Mouse (Mus musculus) embryo, embryonic 11.5 days (tissue): Measurements from ENCODE around the gene Zfp629.

Experiments used
- DNase-seq: peaks from one replicate; pipeline ENCODE4 v3.0.0-alpha.2; 2012; ENCODE audit warnings: low read depth, low spot score

Gene Zfp629

DNA sequence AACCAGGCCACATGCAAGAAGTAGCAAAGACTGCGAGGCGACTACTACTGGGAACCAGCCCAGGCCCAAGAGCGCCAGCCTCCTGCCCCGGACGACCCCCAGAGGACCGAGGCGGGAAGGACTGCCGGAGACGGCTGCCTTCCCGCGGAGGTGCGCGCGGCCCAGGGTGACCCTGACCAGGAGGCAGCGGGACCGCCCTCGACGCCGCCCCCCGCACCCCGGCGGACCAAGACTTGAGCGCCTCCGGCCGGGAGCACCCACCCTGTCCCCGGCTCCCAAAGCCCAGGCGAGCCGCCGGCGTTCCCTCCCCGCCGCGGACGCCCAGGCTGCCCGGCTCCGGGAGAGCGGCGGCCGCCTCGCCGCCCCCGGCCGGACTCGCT lies 1.1 kb downstream of the Zfp629 start:
- peak; percentile 30 for DNase-seq

DNA sequence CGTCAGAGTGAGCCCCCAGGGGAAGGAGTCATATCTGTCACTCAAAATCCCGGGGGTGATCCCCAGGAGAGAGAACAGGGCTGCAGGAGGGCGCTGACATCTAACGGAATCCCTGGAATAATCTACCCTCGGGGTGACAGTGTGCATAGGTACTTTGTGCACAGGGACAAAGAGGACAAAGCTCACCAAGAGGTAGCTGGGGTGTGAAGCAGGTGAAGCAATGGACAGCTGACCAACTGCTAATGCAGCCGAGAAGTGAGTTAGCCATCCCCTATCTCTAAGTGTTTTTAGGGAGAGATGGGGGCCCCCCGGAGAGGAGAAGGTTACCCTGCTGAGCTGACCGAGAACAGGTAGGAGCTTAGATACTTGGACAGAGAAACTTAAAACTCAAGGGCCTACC lies 1.5 kb downstream of the Zfp629 start:
- DNase-seq: no peak

DNA sequence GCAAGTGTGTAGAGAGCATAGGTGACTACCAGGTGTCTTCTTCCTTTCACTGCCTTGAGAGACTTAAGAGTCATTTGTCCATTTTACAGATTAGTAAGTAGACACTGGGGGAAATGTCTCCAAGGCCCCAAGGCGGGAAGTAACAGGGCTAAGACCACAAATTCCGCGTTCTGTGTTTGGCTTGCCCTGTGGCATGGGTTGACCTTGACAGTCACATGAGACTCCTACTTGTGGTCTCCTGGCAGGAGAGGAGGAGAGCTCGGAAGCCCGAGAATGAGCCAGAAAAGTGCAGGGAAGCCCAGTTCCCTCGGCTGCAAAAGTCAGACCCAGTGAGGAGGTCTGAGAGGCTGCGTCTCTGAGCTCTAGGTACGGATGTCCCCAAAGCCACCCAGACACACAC lies 2.1 kb downstream of the Zfp629 start:
- no peak for DNase-seq

DNA sequence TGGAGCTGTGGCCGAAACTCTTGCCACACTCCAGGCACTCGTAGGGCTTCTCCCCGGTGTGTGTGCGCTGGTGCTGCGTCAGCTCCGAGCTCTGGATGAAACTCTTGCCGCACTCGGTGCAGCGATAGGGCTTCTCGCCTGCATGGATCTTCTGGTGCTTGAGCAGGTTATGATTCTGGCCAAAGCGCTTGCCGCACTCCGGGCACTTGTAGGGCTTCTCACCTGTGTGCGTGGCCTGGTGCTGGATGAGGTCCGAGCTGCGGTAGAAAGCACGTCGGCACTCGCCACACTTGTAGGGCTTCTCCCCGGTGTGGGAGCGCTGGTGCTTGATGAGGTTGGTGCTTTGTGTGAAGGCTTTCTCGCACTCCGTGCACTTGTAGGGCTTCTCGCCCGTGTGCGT lies 4.0 kb downstream of the Zfp629 start:
- no peak for DNase-seq

GRCm38 (mm10) chr7:127611011-127611410 lies 4.6 kb downstream of the Zfp629 start:
- DNase-seq: no peak

DNA sequence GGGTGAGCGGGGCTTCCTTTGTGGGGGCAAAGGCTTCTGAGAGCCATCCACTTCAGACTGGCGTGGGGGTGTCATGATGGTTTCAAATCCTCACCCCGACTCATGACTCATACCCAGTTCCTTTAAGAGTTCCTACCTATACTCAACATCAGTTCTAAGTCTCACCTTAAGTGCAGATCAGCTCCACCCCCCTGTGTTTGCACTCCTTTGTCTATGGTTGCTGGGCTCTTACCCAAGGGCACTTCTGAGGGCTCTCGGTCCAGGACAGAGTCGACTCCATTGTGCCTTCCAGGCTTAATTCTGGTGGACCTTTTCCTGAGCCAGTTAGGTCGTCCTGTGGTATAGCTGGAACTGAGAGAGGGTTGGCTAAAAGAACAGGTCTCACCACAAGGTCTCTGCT lies 8.4 kb downstream of the Zfp629 start:
- DNase-seq: no peak

- DNase-seq: no peak
Observed at GRCm38 (mm10) chr7:127604256-127604655, 11.3 kb downstream of the Zfp629 start.

DNA sequence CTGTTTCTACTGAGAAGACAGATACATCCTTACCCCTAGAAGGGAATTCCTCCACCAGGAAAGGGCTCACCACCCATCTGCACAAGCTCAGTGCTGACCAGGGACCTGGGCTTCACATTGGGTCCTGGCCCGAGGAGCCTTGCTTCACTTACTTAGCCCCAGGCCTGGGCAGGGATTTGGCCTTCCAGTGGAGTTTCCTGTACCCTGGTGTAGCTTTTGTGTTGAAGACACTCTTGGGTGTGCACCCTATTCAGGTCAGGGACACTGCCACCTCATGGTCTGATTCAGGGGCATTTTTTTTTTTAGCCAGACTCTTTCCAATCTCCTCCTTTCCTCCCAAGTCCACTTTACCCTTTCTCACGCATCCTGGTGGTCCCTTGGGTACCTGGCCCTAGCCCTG lies 12.7 kb downstream of the Zfp629 start:
- no peak for DNase-seq

- DNase-seq: no peak
Observed at GRCm38 (mm10) chr7:127601735-127602134, 13.9 kb downstream of the Zfp629 start.

DNA sequence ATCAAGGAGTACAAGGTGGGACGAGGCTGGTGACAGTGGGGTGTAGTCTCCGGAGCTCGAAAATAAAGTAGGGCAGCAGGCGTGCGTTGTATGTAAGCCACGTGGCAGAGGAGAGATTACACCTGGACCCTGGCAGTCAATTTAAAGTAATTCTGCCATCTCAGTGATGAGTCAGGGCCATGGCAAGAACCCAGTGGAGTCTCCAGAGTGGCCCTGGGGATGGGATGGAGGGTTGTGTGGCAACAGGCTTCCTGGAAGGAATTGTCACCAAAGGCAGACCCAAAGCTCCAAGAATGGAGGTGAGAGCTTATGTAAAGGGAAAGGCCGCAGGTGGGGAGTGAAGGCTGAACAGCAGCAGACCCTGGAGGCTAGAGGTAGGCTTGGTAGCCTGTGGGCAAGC lies 15.0 kb downstream of the Zfp629 start:
- no peak for DNase-seq

GRCm38 (mm10) chr7:127596747-127597146 lies 18.9 kb downstream of the Zfp629 start:
- DNase-seq: no peak

GRCm38 (mm10) chr7:127592575-127592974 lies 23.0 kb downstream of the Zfp629 start:
- DNase-seq: no peak

DNA sequence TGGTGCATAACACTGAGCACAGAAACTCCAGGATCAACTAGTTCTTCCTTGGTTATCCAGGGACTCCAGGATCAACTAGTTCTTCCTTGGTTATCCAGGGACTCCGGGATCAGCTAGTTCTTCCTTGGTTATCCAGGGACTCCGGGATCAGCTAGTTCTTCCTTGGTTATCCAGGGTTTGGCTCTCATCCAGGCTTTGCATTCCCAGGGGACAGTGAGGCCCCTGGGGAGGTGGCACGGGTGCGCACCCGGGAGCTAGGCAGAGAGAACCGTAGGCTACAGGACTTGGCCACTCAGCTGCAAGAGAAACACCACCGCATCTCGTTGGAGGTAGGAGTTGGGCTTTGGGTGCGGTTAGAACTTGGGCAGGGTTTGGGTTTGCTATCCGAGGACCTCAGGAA lies 24.5 kb downstream of the Zfp629 start:
- DNase-seq: no peak

- DNase-seq: no peak
Observed at GRCm38 (mm10) chr7:127589637-127590036, 26.0 kb downstream of the Zfp629 start.

GRCm38 (mm10) chr7:127588901-127589300 lies 26.7 kb downstream of the Zfp629 start:
- no peak for DNase-seq

DNA sequence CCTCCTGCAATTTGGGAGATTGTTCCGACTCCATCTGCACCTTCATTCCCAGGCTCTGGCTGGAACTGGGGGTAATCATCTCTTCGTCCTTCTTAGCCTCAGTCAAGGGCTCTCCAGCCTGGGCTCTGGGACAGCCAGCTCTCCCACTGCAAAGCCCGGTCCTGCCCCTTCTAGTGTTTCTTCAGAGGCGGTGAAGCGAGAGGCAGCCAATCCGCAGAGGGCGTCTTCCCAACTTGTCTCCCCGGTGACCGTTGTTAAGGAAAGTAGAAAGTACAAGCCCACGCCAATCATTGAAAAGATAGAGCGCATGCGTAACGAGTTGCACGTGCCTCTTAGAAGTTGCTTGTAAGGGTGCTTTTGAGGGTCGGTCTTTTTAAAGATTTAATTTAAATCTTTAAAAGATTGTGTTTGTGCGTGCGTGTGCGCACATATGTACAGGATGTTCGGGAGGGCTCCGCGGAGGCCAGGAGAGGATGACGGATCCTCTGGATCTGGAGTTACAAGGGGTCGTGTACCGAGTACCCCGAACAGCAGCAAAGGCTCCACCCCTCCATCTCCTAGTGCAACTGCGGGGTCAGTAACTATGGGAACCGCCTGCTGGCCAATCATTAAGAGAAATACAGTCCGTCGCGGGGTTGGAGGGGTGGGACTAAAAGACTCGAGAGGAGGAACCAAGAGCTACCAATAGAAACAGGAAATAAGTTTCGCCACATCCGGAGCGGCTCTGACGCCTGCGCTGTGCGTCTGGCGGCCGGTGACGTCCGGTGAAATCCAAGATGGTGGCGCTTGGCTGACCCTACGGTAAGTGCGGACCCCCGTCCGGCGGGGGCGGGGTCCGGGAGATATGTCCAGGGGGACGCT lies 27.4 kb downstream of the Zfp629 start, which contains the start of the genes Ccdc189 and Rnf40:
TSS of gene Ccdc189 (minus strand) at position 585 of the 861 bp plus-strand sequence.
TSS of gene Rnf40 (plus strand) at position 757 of the 861 bp plus-strand sequence.
- peak; percentile 94 for DNase-seq

DNA sequence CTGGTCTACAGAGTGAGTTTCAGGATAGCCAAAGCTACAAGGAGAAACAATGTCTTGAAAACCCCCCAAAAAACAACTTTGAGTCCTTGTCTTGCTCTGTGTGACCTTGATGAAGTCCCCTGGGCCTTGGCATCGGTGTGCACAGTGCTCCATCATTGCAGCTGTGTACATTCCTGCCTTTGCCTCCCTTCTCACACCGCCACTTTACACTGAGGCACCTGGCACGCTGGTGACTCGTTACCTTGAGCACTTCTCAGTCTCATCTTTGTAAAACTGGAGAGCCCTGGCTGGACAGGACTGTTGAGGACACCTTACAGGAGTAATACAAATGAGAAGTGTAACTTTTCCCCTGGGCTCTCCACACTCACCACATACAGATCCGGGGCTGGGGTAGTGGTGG lies 28.4 kb downstream of the Zfp629 start:
- DNase-seq: no peak

DNA sequence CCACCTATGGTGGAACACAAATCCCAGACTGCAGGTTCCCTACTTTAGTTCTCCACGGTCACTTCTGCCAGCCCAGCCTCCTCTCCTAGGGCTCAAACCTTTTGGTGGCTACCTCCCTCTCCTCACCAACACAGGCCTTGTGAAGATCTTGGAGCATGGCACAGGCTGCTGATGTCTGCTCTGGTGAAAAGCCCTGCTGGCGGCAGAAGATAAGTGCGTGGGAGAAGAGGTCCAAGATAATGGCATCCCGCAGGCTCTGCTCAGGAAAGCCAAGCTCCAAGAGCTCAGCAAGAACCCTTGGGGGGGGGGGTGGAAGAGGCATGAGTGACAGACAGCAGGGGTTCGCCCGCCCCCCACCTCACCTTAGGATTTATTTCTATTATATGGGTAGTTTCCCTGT lies 29.4 kb downstream of the Zfp629 start:
- no peak for DNase-seq

- DNase-seq: no peak
Observed at GRCm38 (mm10) chr7:127585031-127585430, 30.6 kb downstream of the Zfp629 start.

DNA sequence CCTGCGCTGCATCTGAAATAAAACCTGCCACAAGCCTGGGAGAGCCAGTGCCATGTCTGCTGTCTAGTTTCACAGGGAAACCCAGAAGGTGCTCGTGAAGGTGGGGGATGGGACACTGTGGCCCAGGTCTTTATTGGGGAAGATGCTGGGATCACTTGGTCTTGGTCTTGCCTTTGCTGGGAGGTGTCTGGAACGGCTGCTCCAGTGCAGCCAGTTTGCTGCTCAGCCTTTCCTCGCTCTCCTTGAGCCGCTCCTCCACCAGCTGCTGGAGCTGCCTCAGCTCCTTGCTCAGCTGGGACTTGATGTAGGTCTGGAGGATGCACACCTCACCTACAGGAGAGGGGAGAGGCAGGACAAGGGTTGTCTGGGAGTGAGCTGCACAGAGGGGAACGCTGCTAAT lies 32.3 kb downstream of the Zfp629 start:
- no peak for DNase-seq

DNA sequence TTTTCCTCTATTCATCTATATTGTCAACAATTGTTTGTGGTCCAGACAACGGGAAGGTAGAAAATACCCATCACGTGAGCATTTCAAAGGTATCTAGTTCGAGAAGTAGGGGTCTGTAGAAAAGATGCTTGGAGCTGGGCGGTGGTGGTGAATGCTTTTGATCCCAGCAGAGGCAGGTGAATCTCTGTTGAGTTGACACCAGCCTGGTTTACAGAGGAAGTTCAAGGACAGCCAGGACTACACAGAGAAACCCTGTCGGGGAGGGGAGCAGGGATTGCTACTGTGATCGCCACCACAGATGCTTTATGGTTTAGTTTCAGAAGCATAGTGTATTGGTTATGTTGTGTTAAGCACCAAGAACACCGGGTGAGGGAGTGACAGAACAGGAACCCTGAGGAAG lies 41.5 kb downstream of the Zfp629 start:
- no peak for DNase-seq

DNA sequence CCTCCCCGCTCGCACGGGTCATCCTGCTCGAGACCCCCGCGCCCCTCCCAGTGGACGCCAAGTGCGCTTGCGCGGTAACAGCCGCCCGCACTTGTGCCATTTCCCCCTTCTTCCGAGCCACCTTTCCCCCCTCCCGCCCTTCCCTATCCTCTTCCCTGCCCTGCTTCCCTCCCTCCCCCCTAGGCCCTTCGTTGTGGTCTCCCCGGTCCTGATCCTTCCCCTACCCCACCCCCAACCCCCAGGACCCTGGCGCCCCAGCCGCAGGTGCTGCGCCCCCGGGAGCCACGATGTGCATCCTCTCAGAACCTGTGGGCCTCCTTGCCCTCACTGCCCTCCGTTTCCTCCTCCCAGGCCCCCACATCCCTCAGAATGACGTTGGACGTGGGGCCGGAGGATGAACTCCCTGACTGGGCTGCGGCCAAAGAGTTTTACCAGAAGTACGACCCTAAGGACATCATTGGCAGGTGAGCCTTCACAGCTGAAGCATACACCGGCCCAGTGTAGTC lies 42.0 kb downstream of the Zfp629 start:
- no peak for DNase-seq

GRCm38 (mm10) chr7:127572895-127573471 lies 42.6 kb downstream of the Zfp629 start, which contains the start of gene Phkg2:
Gene Phkg2 (plus strand): TSS chr7:127573340.
- DNase-seq: peak; percentile 90
